Mouse (Mus musculus): ENCODE measurements around the gene Cnot6. TPM values are rescaled to one million over a fixed set of nuclear protein-coding genes. Genes with fewer than 3 reads are reported as not detected.
A peak's percentile ranks its signal among the peaks of the same experiment; 100 is the strongest.

Gene Cnot6
- total and polyA plus RNA-seq, 2 experiments from 2014 or later, result 26.9 to 28.9 TPM

GRCm38 (mm10) chr11:49744981-49745380 is 32.5 kb upstream of the Cnot6 start:
- H3K4me1 ChIP-seq (ENCODE audit: insufficient read depth, low read length), result no peaks in the 10 kb centered on the region
- H3K4me2 ChIP-seq (ENCODE audit: low read depth, low read length, poor library complexity, severe bottlenecking), result no peak overlapping the region
- H3K27me3 ChIP-seq (ENCODE audit: insufficient read depth, low read length), result no peaks in the 10 kb centered on the region
- DNase-seq (ENCODE audit: low spot score) (no peak), ATAC-seq (ENCODE audit: low FRiP score) (no peak)
- no peak overlapping the region for H3K4me3 ChIP-seq (ENCODE audit: low read depth, low read length)
- no peak for TF ChIP-seq CTCF (IDR thresholded peaks at IDR 0.05)
- no peaks in the 10 kb centered on the region for H3K36me3 ChIP-seq (ENCODE audit: insufficient read depth, low read length)
- 0 out of 2 replicates have a peak, but pooled peaks cover 2% of the 10 kb centered on the region for H3K9me3 ChIP-seq (ENCODE audit: low read length)
- H3K27ac ChIP-seq (ENCODE audit: low read depth, low read length), result no peak overlapping the region
- no peak overlapping the region for H3K9ac ChIP-seq (replicated peaks; ENCODE audit: low read length, poor library complexity, severe bottlenecking)

GRCm38 (mm10) chr11:49743634-49744033 is 31.1 kb upstream of the Cnot6 start:
- ATAC-seq (ENCODE audit: low FRiP score), result no peak
- no peaks in the 10 kb centered on the region for H3K4me1 ChIP-seq (ENCODE audit: insufficient read depth, low read length)
- H3K9ac ChIP-seq (replicated peaks; ENCODE audit: low read length, poor library complexity, severe bottlenecking), result no peak overlapping the region
- TF ChIP-seq CTCF (IDR thresholded peaks at IDR 0.05), result no peak
- no peak for DNase-seq (ENCODE audit: low spot score)
- H3K4me2 ChIP-seq (ENCODE audit: low read depth, low read length, poor library complexity, severe bottlenecking), result no peak overlapping the region
- H3K27ac ChIP-seq (ENCODE audit: low read depth, low read length), result no peak overlapping the region
- 90% methylated on average over 7 of the region's 7 CpGs for WGBS
- H3K27me3 ChIP-seq (ENCODE audit: insufficient read depth, low read length), result no peaks in the 10 kb centered on the region
- H3K4me3 ChIP-seq (ENCODE audit: low read depth, low read length), result no peak overlapping the region
- H3K36me3 ChIP-seq (ENCODE audit: insufficient read depth, low read length), result no peaks in the 10 kb centered on the region
- 0 out of 2 replicates have a peak, but pooled peaks cover 2% of the 10 kb centered on the region for H3K9me3 ChIP-seq (ENCODE audit: low read length)

- DNase-seq (ENCODE audit: low spot score), result no peak
- WGBS, result 66% methylated on average over 8 of the region's 8 CpGs
- no peak overlapping the region for H3K9ac ChIP-seq (replicated peaks; ENCODE audit: low read length, poor library complexity, severe bottlenecking)
Measured at GRCm38 (mm10) chr11:49742248-49742647, 29.7 kb upstream of the Cnot6 start.

GRCm38 (mm10) chr11:49739776-49740175 is 27.3 kb upstream of the Cnot6 start:
- Histone ChIP-seq H3K4me3 (ENCODE audit: low read depth, low read length) (no peak overlapping the region), H3K4me2 (ENCODE audit: low read depth, low read length, poor library complexity, severe bottlenecking) (no peak overlapping the region), H3K27ac (ENCODE audit: low read depth, low read length) (no peak overlapping the region), H3K9me3 (ENCODE audit: low read length) (no peaks in the 10 kb centered on the region), H3K36me3 (ENCODE audit: insufficient read depth, low read length) (no peaks in the 10 kb centered on the region), H3K4me1 (ENCODE audit: insufficient read depth, low read length) (no peaks in the 10 kb centered on the region), H3K27me3 (ENCODE audit: insufficient read depth, low read length) (no peaks in the 10 kb centered on the region), H3K9ac (replicated peaks; ENCODE audit: low read length, poor library complexity, severe bottlenecking) (no peak overlapping the region)
- DNase-seq (ENCODE audit: low spot score) (no peak), ATAC-seq (ENCODE audit: low FRiP score) (no peak)
- TF ChIP-seq CTCF (IDR thresholded peaks at IDR 0.05), result no peak
- WGBS, result 64% methylated on average over 3 of the region's 3 CpGs

More at GRCm38 (mm10) chr11:49742248-49742647, 29.7 kb upstream of the Cnot6 start:
- Histone ChIP-seq H3K27me3 (ENCODE audit: insufficient read depth, low read length) (no peaks in the 10 kb centered on the region), H3K27ac (ENCODE audit: low read depth, low read length) (no peak overlapping the region), H3K9me3 (ENCODE audit: low read length) (no peaks in the 10 kb centered on the region), H3K4me2 (ENCODE audit: low read depth, low read length, poor library complexity, severe bottlenecking) (no peak overlapping the region), H3K4me1 (ENCODE audit: insufficient read depth, low read length) (no peaks in the 10 kb centered on the region), H3K4me3 (ENCODE audit: low read depth, low read length) (no peak overlapping the region), H3K36me3 (ENCODE audit: insufficient read depth, low read length) (no peaks in the 10 kb centered on the region)
- no peak for ATAC-seq (ENCODE audit: low FRiP score)
- no peak for TF ChIP-seq CTCF (IDR thresholded peaks at IDR 0.05)

- no peaks in the 10 kb centered on the region for H3K27me3 ChIP-seq (ENCODE audit: insufficient read depth, low read length)
- H3K4me3 ChIP-seq (ENCODE audit: low read depth, low read length), result no peak overlapping the region
- DNase-seq (ENCODE audit: low spot score) (peak; percentile 27), ATAC-seq (ENCODE audit: low FRiP score) (no peak)
- no peaks in the 10 kb centered on the region for H3K9me3 ChIP-seq (ENCODE audit: low read length)
- 64% methylated on average over 11 of the region's 11 CpGs for WGBS
- no peak for TF ChIP-seq CTCF (IDR thresholded peaks at IDR 0.05)
- no peaks in the 10 kb centered on the region for H3K4me1 ChIP-seq (ENCODE audit: insufficient read depth, low read length)
- no peak overlapping the region for H3K9ac ChIP-seq (replicated peaks; ENCODE audit: low read length, poor library complexity, severe bottlenecking)
- H3K4me2 ChIP-seq (ENCODE audit: low read depth, low read length, poor library complexity, severe bottlenecking), result no peak overlapping the region
- no peak overlapping the region for H3K27ac ChIP-seq (ENCODE audit: low read depth, low read length)
- no peaks in the 10 kb centered on the region for H3K36me3 ChIP-seq (ENCODE audit: insufficient read depth, low read length)
Measured at GRCm38 (mm10) chr11:49738659-49739406, 26.3 kb upstream of the Cnot6 start.

GRCm38 (mm10) chr11:49737625-49738024 is 25.1 kb upstream of the Cnot6 start:
- Histone ChIP-seq H3K9me3 (ENCODE audit: low read length) (no peaks in the 10 kb centered on the region), H3K9ac (replicated peaks; ENCODE audit: low read length, poor library complexity, severe bottlenecking) (no peak overlapping the region), H3K27me3 (ENCODE audit: insufficient read depth, low read length) (no peaks in the 10 kb centered on the region), H3K4me3 (ENCODE audit: low read depth, low read length) (no peak overlapping the region), H3K27ac (ENCODE audit: low read depth, low read length) (no peak overlapping the region), H3K4me2 (ENCODE audit: low read depth, low read length, poor library complexity, severe bottlenecking) (no peak overlapping the region), H3K36me3 (ENCODE audit: insufficient read depth, low read length) (no peaks in the 10 kb centered on the region), H3K4me1 (ENCODE audit: insufficient read depth, low read length) (no peaks in the 10 kb centered on the region)
- ATAC-seq (ENCODE audit: low FRiP score), result no peak
- no peak for TF ChIP-seq CTCF (IDR thresholded peaks at IDR 0.05)
- 53% methylated on average over 1 of the region's 1 CpGs for WGBS
- DNase-seq (ENCODE audit: low spot score), result no peak

All from midbrain, postnatal 0 days (tissue).